Mouse (Mus musculus): ENCODE data around the gene Faxc.
A peak's percentile ranks its signal among the peaks of the same experiment; 100 is the strongest.

Faxc gene

DNA sequence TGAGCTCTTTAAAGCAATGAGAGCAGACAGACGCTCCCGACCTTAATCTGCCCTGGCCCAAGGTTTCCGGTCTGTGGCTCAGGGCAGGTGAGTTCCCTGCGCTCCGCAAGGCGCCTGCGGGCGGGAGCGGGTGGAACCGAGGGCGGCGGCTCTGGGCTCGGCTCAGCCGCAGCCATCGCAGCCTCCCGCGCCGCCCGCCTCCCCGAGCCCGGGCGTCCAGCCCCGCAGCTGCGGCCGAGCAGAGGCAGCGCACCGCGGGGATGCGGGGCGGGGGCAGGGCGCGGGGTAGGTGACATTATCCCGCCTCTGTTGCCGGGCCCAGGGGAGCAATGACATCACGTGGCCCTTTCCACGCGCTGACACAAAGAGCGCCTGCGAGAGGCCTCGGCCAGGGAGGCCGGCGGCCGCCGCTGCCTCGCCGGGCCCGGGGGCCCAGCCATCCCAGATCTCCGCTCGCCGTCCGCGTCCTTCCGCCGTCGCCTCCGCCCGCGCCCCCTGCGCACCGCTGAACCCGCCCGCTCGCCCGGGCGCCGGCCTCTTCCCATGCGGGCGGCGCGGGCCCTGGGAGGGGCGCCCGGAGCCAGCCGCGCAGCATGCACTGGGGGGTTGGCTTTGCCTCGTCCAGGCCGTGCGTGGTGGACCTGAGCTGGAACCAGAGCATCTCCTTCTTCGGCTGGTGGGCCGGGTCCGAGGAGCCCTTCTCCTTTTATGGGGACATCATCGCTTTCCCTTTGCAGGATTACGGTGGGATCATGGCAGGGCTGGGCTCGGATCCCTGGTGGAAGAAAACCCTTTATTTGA, at the start of gene Faxc:
Gene Faxc (plus strand): TSS at position 359 of the 801 bp plus-strand sequence.
- DNase-seq: peak; percentile 2 to 4

DNA sequence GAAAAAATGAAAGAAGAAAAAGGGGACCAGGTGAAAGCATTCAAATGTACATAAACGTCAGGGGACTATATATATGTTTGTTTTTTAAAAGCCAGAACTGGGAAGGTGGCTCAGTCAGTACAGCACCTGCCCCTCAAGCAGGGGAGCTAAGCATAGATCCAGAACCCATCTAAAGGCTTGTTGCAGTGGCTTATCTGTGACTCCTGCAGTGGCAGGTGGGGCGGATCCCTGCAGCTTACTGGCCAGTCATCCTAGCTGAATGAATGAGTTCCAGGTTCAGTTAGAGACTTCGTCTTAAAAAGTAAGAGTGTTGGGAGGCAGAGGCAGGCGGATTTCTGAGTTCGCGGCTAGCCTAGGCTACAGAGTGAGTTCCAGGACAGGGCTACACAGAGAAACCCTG, 48.3 kb upstream of the Faxc start:
- no peak for DNase-seq

DNA sequence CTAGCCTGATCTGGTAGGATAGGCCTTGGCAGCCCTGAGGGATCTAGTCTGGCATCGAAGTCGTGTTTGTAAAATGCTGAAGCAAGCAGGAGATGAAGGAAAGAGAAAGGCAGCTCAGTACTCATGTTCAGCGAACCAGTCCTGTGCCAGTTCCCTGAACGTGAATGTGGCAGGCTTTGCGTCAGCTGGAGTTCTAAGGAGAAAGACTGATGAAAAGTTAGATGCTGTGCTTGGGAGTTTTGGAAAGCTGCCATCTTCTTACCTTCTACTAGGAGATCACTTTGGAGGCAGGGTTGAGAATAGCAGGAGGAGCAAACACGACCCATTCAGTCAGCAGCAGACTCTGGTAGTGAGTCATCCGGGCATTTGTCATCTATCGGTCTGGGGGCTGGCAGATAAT, 45.3 kb upstream of the Faxc start:
- DNase-seq: no peak

GRCm38 (mm10) chr4:21931772-21932630, 872 bp downstream of the Faxc start:
- no peak for DNase-seq

GRCm38 (mm10) chr4:21935378-21935777, 4.2 kb downstream of the Faxc start:
- no peak for DNase-seq

DNA sequence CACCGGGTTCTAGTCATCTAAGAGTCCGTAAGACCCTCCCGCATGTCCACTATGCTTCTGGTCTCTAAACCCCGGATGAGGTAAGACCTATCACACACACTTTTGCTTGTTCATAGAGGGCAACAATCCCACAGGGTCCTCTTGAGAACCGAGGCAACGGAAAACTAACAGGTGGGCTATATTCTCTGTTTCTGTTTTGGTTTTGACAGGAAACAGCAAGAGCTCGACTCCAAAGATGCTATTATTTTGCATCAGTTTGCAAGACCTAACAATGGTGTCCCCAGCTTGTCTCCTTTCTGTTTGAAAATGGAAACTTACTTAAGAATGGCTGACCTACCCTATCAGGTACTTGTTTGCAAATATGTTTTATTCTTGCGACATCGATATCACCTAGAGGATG, 5.3 kb downstream of the Faxc start:
- no peak for DNase-seq

- no peak for DNase-seq
Observed at GRCm38 (mm10) chr4:21937890-21938289, 6.8 kb downstream of the Faxc start.

DNA sequence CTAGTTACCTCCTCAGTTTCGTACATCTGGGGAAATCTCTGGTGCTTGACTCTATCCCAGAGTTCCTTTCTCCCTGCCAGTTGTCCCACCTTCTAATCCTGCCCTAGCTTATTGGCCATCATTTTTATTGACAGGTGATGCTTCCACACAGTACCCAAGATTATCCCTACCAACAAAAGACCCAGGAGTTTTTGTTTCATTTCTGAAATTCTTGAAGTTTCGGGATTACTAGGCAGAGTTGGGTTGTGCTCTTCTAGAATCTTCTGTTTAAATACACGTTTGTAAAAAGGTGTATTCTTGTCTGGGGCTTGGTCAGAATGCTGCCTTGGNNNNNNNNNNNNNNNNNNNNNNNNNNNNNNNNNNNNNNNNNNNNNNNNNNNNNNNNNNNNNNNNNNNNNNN, 13.5 kb downstream of the Faxc start:
- DNase-seq: no peak

DNA sequence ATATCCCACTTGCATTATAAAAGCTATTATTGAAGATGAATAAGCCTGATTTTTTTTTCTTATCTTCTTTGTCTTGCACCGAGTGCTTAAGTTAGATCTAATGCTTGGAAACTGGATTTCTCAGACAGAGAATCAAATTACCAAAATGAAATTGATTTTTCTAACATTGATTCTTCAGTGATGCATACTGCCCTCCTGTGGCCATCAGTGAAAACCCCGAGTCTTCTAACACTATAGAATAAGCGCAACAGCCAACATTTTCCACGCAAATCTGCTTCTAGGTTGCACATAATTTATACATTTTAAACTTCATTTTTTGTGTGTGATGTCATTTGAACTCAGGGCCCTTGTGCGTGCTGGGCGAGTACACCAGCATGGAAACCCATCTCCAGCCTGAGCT, 20.3 kb downstream of the Faxc start:
- peak in 1 of 2 experiments; percentile 11 for DNase-seq

GRCm38 (mm10) chr4:21952255-21952654, 21.1 kb downstream of the Faxc start:
- DNase-seq: no peak

GRCm38 (mm10) chr4:21957570-21958321, 26.6 kb downstream of the Faxc start:
- peak; percentile 9 to 38 for DNase-seq

DNA sequence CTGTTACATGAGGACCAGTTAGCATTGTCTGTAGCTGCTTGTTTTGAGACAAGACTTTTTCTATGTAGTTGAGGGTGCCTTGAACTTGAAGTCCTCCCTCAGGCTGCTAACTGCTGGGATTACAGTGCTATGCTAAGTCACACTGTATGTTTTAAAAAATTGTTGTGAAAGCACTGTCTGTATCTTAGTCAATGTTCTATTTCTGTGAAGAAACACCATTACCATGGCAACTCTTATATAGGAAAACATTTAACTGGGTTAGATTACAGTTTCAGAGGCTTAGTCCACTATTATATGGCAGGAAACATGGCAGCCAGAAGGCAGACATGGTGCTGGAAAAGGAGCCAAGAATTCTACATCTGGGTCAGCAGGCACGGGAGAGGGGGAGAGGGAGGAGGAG, 40.8 kb downstream of the Faxc start:
- no peak for DNase-seq

- DNase-seq: no peak
Observed at GRCm38 (mm10) chr4:21974126-21974525, 43.0 kb downstream of the Faxc start.

DNA sequence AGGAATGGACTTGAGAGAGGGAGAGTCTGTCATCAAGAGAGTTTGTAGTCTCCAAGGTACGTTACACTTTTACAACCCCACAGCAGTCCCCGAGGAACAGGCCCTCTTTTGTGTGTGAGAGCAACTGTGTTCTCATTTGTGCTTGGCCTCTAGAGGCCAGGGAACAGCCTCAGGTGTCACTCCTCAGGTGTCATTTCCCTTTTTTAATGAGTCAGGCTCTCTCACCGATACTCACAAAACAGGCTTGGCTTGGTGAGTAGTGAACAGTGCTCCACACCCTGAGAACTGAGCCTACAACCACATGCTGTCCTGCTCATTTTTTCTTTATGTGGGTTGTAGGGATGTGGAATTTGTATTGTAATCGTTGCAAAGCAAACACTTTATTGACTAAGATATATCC, 49.3 kb downstream of the Faxc start:
- DNase-seq: no peak

DNA sequence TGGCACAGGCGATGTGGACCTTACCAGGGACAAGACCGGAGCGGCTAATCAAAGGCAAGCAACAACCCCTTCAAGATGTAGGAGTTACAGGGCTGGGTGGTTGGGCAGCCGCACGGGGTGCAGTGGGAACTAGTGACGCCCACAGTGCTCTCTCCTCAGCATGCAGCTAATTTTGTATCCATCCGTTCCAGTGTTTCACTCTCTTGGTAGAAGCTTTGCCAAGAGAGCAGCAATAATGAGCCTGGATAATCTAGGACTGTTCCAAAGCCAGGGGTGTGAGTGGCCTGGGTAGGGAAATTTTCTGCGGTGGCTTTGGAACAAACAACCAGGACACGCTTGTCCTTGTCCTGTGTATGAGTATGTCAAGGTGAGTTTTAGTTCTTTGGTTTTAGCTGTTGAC, 51.3 kb downstream of the Faxc start:
- DNase-seq: no peak

- no peak for DNase-seq
Observed at GRCm38 (mm10) chr4:21986857-21987256, 55.7 kb downstream of the Faxc start.

DNA sequence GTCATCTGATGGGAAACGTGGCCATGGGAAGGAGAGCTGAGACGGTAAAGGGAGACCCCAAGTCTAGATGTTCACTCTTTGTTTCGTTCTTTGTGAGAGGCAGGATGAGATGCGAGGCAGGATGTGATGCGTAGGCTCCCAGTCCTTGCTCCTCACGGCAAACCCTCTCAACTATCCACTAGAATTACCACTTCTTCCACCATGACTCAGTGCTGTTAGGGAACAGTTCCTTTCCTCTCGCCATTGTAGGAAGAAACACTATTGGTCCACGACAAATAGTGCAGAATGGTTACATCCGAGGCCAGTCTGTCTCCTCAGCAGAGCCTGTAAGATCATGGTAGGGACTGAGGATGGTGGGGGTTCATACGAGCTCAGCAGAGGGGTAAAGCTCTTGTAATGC, 56.3 kb downstream of the Faxc start:
- no peak for DNase-seq

GRCm38 (mm10) chr4:21989571-21990091, 58.5 kb downstream of the Faxc start:
- DNase-seq: no peak

- no peak for DNase-seq
Observed at GRCm38 (mm10) chr4:21990580-21991235, 59.6 kb downstream of the Faxc start.

GRCm38 (mm10) chr4:22017656-22018379, 86.7 kb downstream of the Faxc start:
- DNase-seq: peak in 1 of 2 experiments; percentile 21

DNA sequence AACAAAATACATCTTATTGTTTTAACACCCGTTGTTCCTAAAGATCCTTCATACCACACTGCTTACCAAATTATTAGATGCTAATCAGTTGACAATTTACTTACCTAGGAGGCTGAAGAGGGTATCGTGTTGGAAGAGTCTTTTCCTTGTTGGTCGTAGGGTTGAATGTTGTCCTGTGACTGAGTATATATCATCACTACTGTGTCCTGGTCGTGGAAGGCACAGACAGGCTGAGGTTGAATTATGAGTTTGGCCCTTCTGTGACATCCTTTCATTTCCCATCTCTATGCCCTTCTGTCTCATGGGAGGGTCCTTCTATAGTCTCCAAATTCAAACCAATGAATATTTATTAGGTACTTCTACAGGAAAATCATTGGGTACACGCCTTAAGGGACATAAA, 87.3 kb downstream of the Faxc start:
- no peak for DNase-seq

GRCm38 (mm10) chr4:22029951-22030350, 98.8 kb downstream of the Faxc start:
- DNase-seq: no peak

Data from kidney, adult 8-10 months (tissue).